Mouse (Mus musculus) spleen, adult 2 months (tissue): Measurements from ENCODE around the gene Poc1a. TPM values are rescaled to one million over a fixed set of nuclear protein-coding genes. Genes with fewer than 3 reads are reported as not detected.

Source experiments
- DNase-seq, 2 experiments: peaks; one replicate each; pipeline versions ENCODE4 v3.0.0 to v3.0.0-alpha.2; 2012 to 2021; ENCODE audit warnings: low spot score in 2 of 2, low read depth in 1 of 2
- H3K27ac ChIP-seq: fragments of 200-500 bp; 2 replicates; pipeline ENCODE4 v1.5.1; 2012; ENCODE audit warnings: low read length, inconsistent platforms; ENCODE audit not compliant: insufficient read depth
- H3K27me3 ChIP-seq: fragments of 200-500 bp; 2 replicates; pipeline ENCODE4 v1.6.1; 2012; ENCODE audit warnings: mild to moderate bottlenecking, moderate library complexity, low read length, inconsistent platforms; ENCODE audit not compliant: control insufficient read depth, insufficient read depth
- H3K36me3 ChIP-seq: fragments of 200-500 bp; 2 replicates; pipeline ENCODE4 v1.6.1; 2012; ENCODE audit warnings: mild to moderate bottlenecking, low read length, inconsistent platforms; ENCODE audit not compliant: control insufficient read depth, insufficient read depth
- H3K4me1 ChIP-seq: fragments of 200-500 bp; 2 replicates; pipeline ENCODE4 v1.6.1; 2011; ENCODE audit warnings: inconsistent platforms; ENCODE audit not compliant: control insufficient read depth, insufficient read depth, insufficient read length
- H3K4me3 ChIP-seq: fragments of 200-500 bp; 2 replicates; pipeline ENCODE4 v1.5.1; 2011; ENCODE audit warnings: mild to moderate bottlenecking, inconsistent platforms; ENCODE audit not compliant: insufficient read depth, insufficient read length; ENCODE audit errors: extremely low read depth
- CTCF ChIP-seq: fragments of 200-500 bp; IDR thresholded peaks from 2 replicates; pipeline ENCODE4 v1.5.1; 2011; ENCODE audit warnings: mild to moderate bottlenecking, inconsistent platforms; ENCODE audit not compliant: insufficient read depth, insufficient read length, insufficient replicate concordance; ENCODE audit errors: extremely low read depth
- POLR2A ChIP-seq: fragments of 200-500 bp; IDR thresholded peaks from 2 replicates; pipeline ENCODE4 v1.6.1; 2011; ENCODE audit warnings: low read depth, low read length, inconsistent platforms
- WGBS: fragments of 180-500 bp; shearing (Covaris S2); methylation state at CpG from one replicate; pipeline ENCODE4 v1.1.7; 2018; 5-methylcytosine and 5-hydroxymethylcytosine counted together
- polyA plus RNA-seq: library from polyadenylated mRNA; depleted of rRNA; stranded (reverse); fragments of >200 nt; gene quantifications from 2 replicates; pipeline ENCODE4 v1.2.3, GENCODE M21; 2012

Gene Poc1a
- polyA plus RNA-seq, 1 experiment = 6.8 TPM

- no peak for DNase-seq
- Histone ChIP-seq H3K27ac (no peak overlapping the region), H3K27me3 (no peaks in the 10 kb centered on the region), H3K4me3 (no peak overlapping the region), H3K36me3 (no peaks in the 10 kb centered on the region), H3K4me1 (no peaks in the 10 kb centered on the region)
- TF ChIP-seq CTCF (no peak), POLR2A (no peak)
- 72% methylated on average over 6 of the region's 6 CpGs for WGBS
These were observed 15.8 kb downstream of the Poc1a start for GRCm38 (mm10) chr9:106296637-106297174.

GRCm38 (mm10) chr9:106300176-106300803 is 19.4 kb downstream of the Poc1a start:
- DNase-seq = no peak
- H3K4me1 ChIP-seq = no peaks in the 10 kb centered on the region
- no peaks in the 10 kb centered on the region for H3K27me3 ChIP-seq
- H3K27ac ChIP-seq = no peak overlapping the region
- no peak for TF ChIP-seq POLR2A
- TF ChIP-seq CTCF = no peak
- no peak overlapping the region for H3K4me3 ChIP-seq
- WGBS = 92% methylated on average over 20 of the region's 20 CpGs
- no peaks in the 10 kb centered on the region for H3K36me3 ChIP-seq

- no peaks in the 10 kb centered on the region for H3K36me3 ChIP-seq
- DNase-seq = no peak
These were observed 20.1 kb downstream of the Poc1a start for GRCm38 (mm10) chr9:106300949-106301348.

GRCm38 (mm10) chr9:106301446-106302080 is 20.7 kb downstream of the Poc1a start:
- no peak for TF ChIP-seq CTCF
- TF ChIP-seq POLR2A = no peak
- WGBS = 69% methylated on average over 11 of the region's 11 CpGs

More at GRCm38 (mm10) chr9:106300949-106301348, 20.1 kb downstream of the Poc1a start:
- TF ChIP-seq POLR2A (no peak), CTCF (no peak)
- Histone ChIP-seq H3K4me1 (no peaks in the 10 kb centered on the region), H3K4me3 (no peak overlapping the region), H3K27me3 (no peaks in the 10 kb centered on the region), H3K27ac (no peak overlapping the region)
- WGBS = 91% methylated on average over 6 of the region's 6 CpGs

GRCm38 (mm10) chr9:106302446-106303150 is 21.7 kb downstream of the Poc1a start:
- no peaks in the 10 kb centered on the region for H3K27me3 ChIP-seq
- H3K27ac ChIP-seq = no peak overlapping the region
- no peaks in the 10 kb centered on the region for H3K36me3 ChIP-seq
- 96% methylated on average over 16 of the region's 16 CpGs for WGBS
- no peak overlapping the region for H3K4me3 ChIP-seq
- DNase-seq = no peak
- no peak for TF ChIP-seq CTCF
- no peak for TF ChIP-seq POLR2A
- H3K4me1 ChIP-seq = no peaks in the 10 kb centered on the region

More at GRCm38 (mm10) chr9:106301446-106302080, 20.7 kb downstream of the Poc1a start:
- Histone ChIP-seq H3K27me3 (no peaks in the 10 kb centered on the region), H3K4me1 (no peaks in the 10 kb centered on the region), H3K27ac (no peak overlapping the region), H3K36me3 (no peaks in the 10 kb centered on the region), H3K4me3 (no peak overlapping the region)
- DNase-seq = no peak

- peaks cover under 1% of the 10 kb centered on the region; the same call in 1 of the 2 replicates for H3K4me1 ChIP-seq
- H3K4me3 ChIP-seq = no peak overlapping the region
- 91% methylated on average over 6 of the region's 6 CpGs for WGBS
- no peak for TF ChIP-seq POLR2A
- TF ChIP-seq CTCF = no peak
- no peak for DNase-seq
- H3K27me3 ChIP-seq = no peaks in the 10 kb centered on the region
- no peaks in the 10 kb centered on the region for H3K36me3 ChIP-seq
- H3K27ac ChIP-seq = no peak overlapping the region
These were observed 22.6 kb downstream of the Poc1a start for GRCm38 (mm10) chr9:106303460-106303960.
